Mouse (Mus musculus) bone marrow, adult 2 months (tissue): ENCODE measurements around the gene Padi3.

Experiments
- CTCF ChIP-seq: fragments of 200-500 bp; IDR thresholded peaks from 2 replicates; pipeline ENCODE4 v1.5.1; 2011; ENCODE audit warnings: low read length, control low read depth; ENCODE audit not compliant: control insufficient read depth, insufficient read depth
- POLR2A ChIP-seq: fragments of 200-500 bp; IDR thresholded peaks from 2 replicates; pipeline ENCODE4 v1.6.1; 2011; ENCODE audit warnings: low read depth, mild to moderate bottlenecking, control low read depth, low read length, borderline replicate concordance; ENCODE audit not compliant: control insufficient read depth

- TF ChIP-seq CTCF (peak; percentile 95), POLR2A (no peak)
Observed at GRCm38 (mm10) chr4:140788983-140789382, 21.5 kb downstream of the Padi3 start.
